Mouse (Mus musculus) embryonic facial prominence, embryonic 15.5 days (tissue): Measurements from ENCODE around the gene Kcnk3. TPM values are rescaled to one million over a fixed set of nuclear protein-coding genes. Genes with fewer than 3 reads are reported as not detected.

Experiments used
- ATAC-seq: fragments of 200-750 bp; cut with Nextera tagmentation; 2 replicates; pipeline ENCODE4 v1.8.0; 2017; ENCODE audit warnings: low read depth, moderate TSS enrichment; ENCODE audit not compliant: insufficient number of reproducible peaks, low FRiP score, low TSS enrichment
- H3K27ac ChIP-seq: fragments of 300-500 bp; sonication (generic); replicated peaks from 2 replicates; pipeline ENCODE4 v1.5.1; 2015; ENCODE audit warnings: mild to moderate bottlenecking, inconsistent platforms
- H3K27me3 ChIP-seq: fragments of 300-500 bp; sonication (generic); 2 replicates; pipeline ENCODE4 v1.6.1; 2015; ENCODE audit warnings: inconsistent platforms
- H3K36me3 ChIP-seq: fragments of 300-500 bp; sonication (generic); 2 replicates; pipeline ENCODE4 v1.6.1; 2015; ENCODE audit warnings: mild to moderate bottlenecking, inconsistent platforms
- H3K4me1 ChIP-seq: fragments of 300-500 bp; sonication (generic); 2 replicates; pipeline ENCODE4 v1.6.1; 2015; ENCODE audit warnings: inconsistent platforms
- H3K4me2 ChIP-seq: fragments of 300-500 bp; sonication (generic); replicated peaks from 2 replicates; pipeline ENCODE4 v1.6.1; 2015; ENCODE audit warnings: mild to moderate bottlenecking, inconsistent platforms
- H3K4me3 ChIP-seq: fragments of 300-500 bp; sonication (generic); replicated peaks from 2 replicates; pipeline ENCODE4 v1.5.1; 2015; ENCODE audit warnings: mild to moderate bottlenecking, inconsistent platforms
- H3K9ac ChIP-seq: fragments of 300-500 bp; sonication (generic); 2 replicates; pipeline ENCODE4 v1.6.1; 2015; ENCODE audit warnings: inconsistent platforms
- H3K9me3 ChIP-seq: fragments of 300-500 bp; sonication (generic); replicated peaks from 2 replicates; pipeline ENCODE4 v1.6.1; 2016; ENCODE audit warnings: inconsistent platforms
- WGBS: fragments of 180-500 bp; shearing (Covaris S2); methylation state at CpG from one replicate; pipeline ENCODE4 v1.1.7; 2015; 5-methylcytosine and 5-hydroxymethylcytosine counted together
- polyA plus RNA-seq: library from polyadenylated mRNA; unstranded; fragments of >200 nt; fragmentation: Nextera tagmentation; extraction: Ambion mirVana; gene quantifications from 2 replicates; pipeline ENCODE4 v1.2.1, GENCODE M21; 2015

The Kcnk3 gene
- polyA plus RNA-seq, 1 experiment from 2014 or later, result 1.3 TPM

DNA sequence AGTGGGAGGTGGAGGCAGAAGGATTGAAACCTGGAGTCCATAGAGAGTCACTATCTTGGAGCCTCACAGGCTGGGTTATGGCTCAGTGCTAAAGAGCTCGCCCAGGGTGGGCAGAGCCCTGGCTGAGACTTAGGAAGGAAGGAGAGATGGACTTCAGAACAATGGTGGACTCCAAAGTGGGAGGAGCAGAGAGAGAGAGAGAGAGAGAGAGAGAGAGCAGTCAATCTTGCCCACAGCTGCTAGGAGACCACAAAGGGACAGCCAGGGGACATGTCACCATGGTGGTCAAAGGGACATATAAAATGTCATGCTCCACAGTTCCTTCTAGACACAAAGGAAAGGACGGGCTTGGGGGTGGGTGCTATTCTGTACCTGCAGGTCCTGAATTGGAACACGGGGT lies 15.3 kb downstream of the Kcnk3 start:
- Histone ChIP-seq H3K27me3 (no peaks in the 10 kb centered on the region), H3K4me1 (no peaks in the 10 kb centered on the region), H3K36me3 (no peaks in the 10 kb centered on the region), H3K27ac (no peak overlapping the region), H3K9ac (no peak overlapping the region), H3K9me3 (no peaks in the 10 kb centered on the region), H3K4me3 (no peak overlapping the region), H3K4me2 (no peak overlapping the region)
- WGBS, result 78% methylated on average over 3 of the region's 3 CpGs
- ATAC-seq, result no peak

DNA sequence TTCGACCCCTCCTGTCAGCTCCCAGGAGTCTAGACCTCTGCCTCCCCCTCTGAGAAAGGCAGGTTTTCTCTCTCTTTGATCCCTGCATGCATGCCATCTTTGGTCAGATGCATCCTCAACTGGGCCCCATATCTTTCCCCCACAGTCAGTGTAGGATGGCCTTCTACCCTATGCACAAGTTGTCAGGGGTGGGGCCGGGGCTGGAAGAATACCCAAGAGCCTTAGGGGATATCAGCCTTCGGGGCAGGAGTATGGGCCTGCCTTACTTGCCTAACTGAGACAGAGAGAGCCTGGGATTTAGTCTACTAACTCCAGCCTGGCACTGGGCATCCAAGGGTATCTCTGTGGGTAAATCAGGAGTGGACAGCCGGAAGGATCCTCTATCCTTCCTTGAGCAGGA lies 16.0 kb downstream of the Kcnk3 start:
- no peak overlapping the region for H3K9ac ChIP-seq
- H3K27me3 ChIP-seq, result no peaks in the 10 kb centered on the region
- H3K36me3 ChIP-seq, result no peaks in the 10 kb centered on the region
- H3K4me1 ChIP-seq, result no peaks in the 10 kb centered on the region
- no peak overlapping the region for H3K4me2 ChIP-seq
- H3K4me3 ChIP-seq, result no peak overlapping the region
- H3K9me3 ChIP-seq, result no peaks in the 10 kb centered on the region
- 65% methylated on average over 4 of the region's 4 CpGs for WGBS
- no peak for ATAC-seq
- no peak overlapping the region for H3K27ac ChIP-seq

DNA sequence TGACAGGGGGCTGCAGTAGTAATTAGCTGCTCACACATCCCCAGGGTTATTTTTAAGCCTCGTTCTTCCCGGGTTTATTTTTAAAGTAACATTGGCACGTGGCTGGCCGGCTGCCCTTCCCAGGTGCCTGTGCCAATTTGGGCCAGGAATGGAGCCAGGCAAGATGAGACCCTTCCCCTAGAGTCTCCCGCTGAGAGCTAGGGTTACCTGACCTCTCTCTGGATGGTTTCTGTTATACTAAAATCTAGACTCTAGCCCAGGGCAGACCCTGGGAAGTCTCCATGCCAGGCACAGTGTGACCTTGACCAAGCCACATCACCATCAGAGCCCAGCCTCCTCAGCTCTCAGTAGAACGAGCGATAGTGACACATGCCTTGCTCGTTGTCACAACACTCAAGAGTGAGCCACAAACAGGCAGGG lies 16.8 kb downstream of the Kcnk3 start:
- Histone ChIP-seq H3K27ac (no peak overlapping the region), H3K9me3 (no peaks in the 10 kb centered on the region), H3K4me1 (no peaks in the 10 kb centered on the region), H3K4me2 (no peak overlapping the region), H3K36me3 (no peaks in the 10 kb centered on the region), H3K9ac (no peak overlapping the region), H3K4me3 (no peak overlapping the region), H3K27me3 (no peaks in the 10 kb centered on the region)
- 60% methylated on average over 8 of the region's 8 CpGs for WGBS
- no peak for ATAC-seq

DNA sequence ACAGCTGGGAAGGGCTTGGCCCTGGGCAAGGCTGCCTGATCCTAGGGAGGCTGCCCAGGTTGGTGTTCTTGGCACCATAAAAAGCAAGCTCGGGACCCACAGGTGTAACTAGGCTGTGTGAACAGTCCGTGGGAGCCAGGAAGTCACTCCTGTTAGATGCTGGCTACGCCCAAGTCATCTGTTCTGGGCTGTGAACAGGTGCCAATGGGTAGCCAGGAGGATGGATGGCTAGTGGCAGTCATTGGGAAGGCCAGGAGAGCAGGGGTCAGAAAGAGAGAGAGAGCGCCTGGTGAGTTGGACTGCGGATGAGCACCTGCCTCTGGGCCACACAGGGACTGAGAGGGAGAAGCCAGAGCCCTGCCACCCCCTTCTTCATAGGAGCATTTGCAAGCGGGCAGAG lies 17.7 kb downstream of the Kcnk3 start:
- H3K4me1 ChIP-seq, result no peaks in the 10 kb centered on the region
- H3K27me3 ChIP-seq, result no peaks in the 10 kb centered on the region
- no peaks in the 10 kb centered on the region for H3K9me3 ChIP-seq
- 77% methylated on average over 6 of the region's 6 CpGs for WGBS
- ATAC-seq, result no peak
- H3K36me3 ChIP-seq, result no peaks in the 10 kb centered on the region
- no peak overlapping the region for H3K9ac ChIP-seq
- H3K27ac ChIP-seq, result no peak overlapping the region
- H3K4me3 ChIP-seq, result no peak overlapping the region
- H3K4me2 ChIP-seq, result no peak overlapping the region

DNA sequence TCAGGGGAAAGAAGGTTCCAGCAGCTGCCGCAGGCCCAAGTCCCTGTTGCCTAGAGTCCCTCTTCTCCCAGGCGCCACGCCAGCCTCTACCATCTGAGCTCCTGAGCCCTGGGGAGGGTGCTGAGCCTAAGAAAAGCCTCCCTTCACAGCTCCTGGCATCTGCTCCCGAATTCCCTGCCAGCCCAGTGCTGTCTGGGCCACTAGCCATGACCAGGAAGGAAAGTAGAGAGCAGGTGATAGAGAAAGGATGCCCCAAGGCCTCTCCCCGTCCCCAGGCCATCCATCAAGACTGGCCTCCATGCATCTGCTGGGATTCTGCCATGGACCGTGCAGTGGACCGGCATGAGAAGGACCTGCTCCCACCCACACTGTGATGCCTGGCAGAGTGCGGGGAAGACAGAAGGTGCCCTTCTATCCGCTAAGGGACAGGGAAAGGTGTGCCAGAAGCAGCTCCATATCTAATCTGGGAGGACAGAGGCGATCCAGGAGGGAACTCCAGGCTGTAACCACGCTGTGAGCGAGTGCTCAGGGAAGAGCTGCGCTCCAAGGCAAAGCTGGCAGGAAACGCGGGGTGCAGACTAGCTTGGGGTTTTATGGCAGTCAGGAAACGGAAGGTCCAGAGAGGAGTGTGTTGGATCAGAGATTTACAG lies 18.6 kb downstream of the Kcnk3 start:
- no peak for ATAC-seq
- Histone ChIP-seq H3K27me3 (no peaks in the 10 kb centered on the region), H3K4me2 (no peak overlapping the region), H3K27ac (no peak overlapping the region), H3K36me3 (no peaks in the 10 kb centered on the region), H3K9me3 (no peaks in the 10 kb centered on the region), H3K9ac (no peak overlapping the region), H3K4me3 (no peak overlapping the region), H3K4me1 (no peaks in the 10 kb centered on the region)
- WGBS, result 67% methylated on average over 16 of the region's 16 CpGs

DNA sequence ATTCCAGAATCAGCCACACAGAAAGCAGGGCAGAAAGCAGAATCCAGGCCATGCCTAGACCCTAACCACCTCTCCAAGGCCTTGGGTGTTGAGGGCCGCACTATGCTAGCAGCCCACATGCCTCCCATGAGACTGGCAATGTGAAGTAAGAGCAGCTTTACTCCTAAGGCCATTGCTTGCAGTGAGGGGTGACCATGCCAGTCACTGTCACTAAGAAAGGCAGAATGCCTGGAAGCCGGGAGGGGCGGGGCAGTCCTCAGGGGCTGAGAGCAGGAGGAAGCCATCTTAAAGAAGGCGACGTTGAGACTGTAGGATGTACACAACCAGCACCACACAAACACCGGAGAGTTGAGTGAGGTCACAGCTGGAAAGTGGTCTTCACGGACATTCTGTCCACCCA lies 21.1 kb downstream of the Kcnk3 start:
- no peaks in the 10 kb centered on the region for H3K27me3 ChIP-seq
- no peak overlapping the region for H3K4me3 ChIP-seq
- peaks cover under 1% of the 10 kb centered on the region for H3K4me1 ChIP-seq
- H3K27ac ChIP-seq, result no peak overlapping the region
- H3K9ac ChIP-seq, result no peak overlapping the region
- H3K9me3 ChIP-seq, result no peaks in the 10 kb centered on the region
- no peaks in the 10 kb centered on the region for H3K36me3 ChIP-seq
- H3K4me2 ChIP-seq, result no peak overlapping the region
- ATAC-seq, result no peak
- 85% methylated on average over 7 of the region's 7 CpGs for WGBS

DNA sequence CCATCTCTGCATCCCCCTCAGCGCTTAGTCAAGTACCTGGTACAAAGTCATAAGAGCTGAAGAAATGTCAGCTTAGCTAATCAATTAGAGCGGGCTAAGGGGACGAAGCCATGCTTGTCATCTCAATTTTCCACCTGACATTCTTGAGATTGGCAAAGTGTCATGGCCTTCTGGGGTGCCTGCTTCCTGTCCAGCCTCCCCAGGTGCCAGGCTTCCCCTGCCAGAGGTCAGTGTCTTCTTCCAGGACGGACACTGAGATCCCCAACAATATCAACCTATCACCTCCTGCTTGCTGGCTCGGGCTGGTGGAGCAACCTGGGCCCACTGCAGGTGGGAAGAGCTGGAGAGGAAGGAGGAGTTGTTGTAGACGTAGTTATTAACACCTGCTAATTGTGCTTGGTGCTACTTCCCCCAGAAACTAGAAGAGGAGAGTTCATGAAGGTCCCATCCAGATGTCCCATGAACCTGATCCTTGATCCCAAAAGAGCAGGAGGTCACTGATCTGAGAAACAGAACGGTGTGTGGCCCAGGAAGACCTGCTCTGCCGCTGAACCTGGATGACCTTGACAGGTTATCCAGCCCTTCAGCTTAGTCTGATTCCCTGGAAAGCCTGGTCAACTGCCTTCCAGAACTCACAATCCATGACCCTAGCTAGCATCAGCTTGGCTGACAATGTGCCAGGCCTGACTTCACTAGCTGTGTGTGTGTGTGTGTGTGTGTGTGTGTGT lies 22.1 kb downstream of the Kcnk3 start:
- H3K27ac ChIP-seq, result no peak overlapping the region
- 70% methylated on average over 8 of the region's 8 CpGs for WGBS
- no peak for ATAC-seq
- no peak overlapping the region for H3K9ac ChIP-seq
- no peak overlapping the region for H3K4me3 ChIP-seq
- H3K27me3 ChIP-seq, result no peaks in the 10 kb centered on the region
- no peak overlapping the region for H3K4me2 ChIP-seq
- peaks cover 7% of the 10 kb centered on the region for H3K4me1 ChIP-seq
- no peaks in the 10 kb centered on the region for H3K9me3 ChIP-seq
- no peaks in the 10 kb centered on the region for H3K36me3 ChIP-seq

DNA sequence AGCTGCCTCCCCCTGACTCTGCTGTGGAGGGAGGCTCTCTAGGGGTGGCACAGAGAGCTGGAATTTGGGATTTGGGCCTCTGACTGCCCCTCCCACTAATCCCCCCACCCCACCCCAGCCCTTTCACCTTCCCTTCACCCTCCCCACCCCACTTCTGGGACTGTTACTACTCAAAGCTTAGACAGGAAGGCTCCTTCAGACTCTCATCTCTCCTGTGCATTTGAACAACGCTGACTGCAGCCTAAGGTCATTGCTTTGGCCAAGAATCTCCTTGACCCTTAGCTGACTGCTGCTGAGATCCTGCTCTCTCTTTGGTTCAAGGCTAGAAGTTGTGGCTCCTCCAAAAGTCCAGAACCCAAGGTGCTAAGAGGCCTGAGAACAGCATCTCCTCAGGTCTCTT lies 23.1 kb downstream of the Kcnk3 start:
- Histone ChIP-seq H3K4me2 (no peak overlapping the region), H3K9me3 (no peaks in the 10 kb centered on the region), H3K9ac (no peak overlapping the region), H3K4me3 (no peak overlapping the region), H3K4me1 (peaks cover 7% of the 10 kb centered on the region), H3K27me3 (0 out of 2 replicates have a peak, but pooled peaks cover under 1% of the 10 kb centered on the region), H3K36me3 (no peaks in the 10 kb centered on the region), H3K27ac (no peak overlapping the region)
- WGBS, result 80% methylated on average over 1 of the region's 1 CpGs
- ATAC-seq, result no peak

DNA sequence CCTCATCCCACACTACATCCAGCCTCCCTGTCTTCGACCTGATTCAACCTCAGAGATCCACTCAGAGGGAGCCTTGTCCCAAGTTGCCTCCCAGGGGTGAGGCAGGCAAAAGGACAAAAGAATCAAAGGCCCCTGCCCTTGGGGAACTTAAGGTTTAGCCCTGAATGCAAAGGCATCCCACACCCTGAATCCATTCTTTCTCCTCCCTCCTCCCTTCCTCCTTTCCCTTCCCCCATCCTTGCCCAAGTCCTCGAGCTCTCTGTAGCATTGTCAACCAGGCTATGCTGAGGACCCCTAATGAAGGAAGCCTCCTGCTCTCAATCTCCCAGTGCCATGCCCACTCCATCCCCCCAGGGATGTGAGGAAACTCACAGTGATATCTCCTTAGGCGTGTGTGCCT lies 23.7 kb downstream of the Kcnk3 start:
- peaks cover 7% of the 10 kb centered on the region for H3K4me1 ChIP-seq
- no peak overlapping the region for H3K4me3 ChIP-seq
- no peak for ATAC-seq
- no peak overlapping the region for H3K4me2 ChIP-seq
- 18% methylated on average over 3 of the region's 3 CpGs for WGBS
- no peak overlapping the region for H3K9ac ChIP-seq
- no peaks in the 10 kb centered on the region for H3K9me3 ChIP-seq
- 0 out of 2 replicates have a peak, but pooled peaks cover 2% of the 10 kb centered on the region for H3K27me3 ChIP-seq
- H3K27ac ChIP-seq, result no peak overlapping the region
- H3K36me3 ChIP-seq, result no peaks in the 10 kb centered on the region

DNA sequence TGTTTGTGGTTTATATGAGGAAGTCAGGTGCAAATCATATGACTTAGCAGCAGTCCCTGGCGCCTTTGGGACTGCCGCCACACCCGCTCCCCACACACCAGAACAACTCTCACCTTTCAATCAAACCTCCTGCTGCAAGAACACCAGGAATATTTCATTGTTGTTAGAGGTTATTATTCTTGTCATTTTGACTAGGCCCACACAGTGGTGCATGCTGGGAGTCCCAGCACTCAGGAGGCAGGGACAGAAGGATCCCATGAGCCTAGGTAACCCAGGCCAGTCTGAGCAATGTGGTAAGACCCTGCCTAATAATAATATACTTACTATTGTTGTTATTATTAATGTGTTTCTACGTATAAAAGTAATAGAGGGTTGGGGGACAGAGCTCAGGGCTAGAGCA lies 24.6 kb downstream of the Kcnk3 start:
- no peak overlapping the region for H3K4me3 ChIP-seq
- no peak overlapping the region for H3K4me2 ChIP-seq
- H3K9me3 ChIP-seq, result no peaks in the 10 kb centered on the region
- WGBS, result 72% methylated on average over 4 of the region's 4 CpGs
- ATAC-seq, result no peak
- H3K4me1 ChIP-seq, result peaks cover 7% of the 10 kb centered on the region
- H3K27me3 ChIP-seq, result 0 out of 2 replicates have a peak, but pooled peaks cover 2% of the 10 kb centered on the region
- no peak overlapping the region for H3K9ac ChIP-seq
- H3K36me3 ChIP-seq, result no peaks in the 10 kb centered on the region
- H3K27ac ChIP-seq, result no peak overlapping the region

DNA sequence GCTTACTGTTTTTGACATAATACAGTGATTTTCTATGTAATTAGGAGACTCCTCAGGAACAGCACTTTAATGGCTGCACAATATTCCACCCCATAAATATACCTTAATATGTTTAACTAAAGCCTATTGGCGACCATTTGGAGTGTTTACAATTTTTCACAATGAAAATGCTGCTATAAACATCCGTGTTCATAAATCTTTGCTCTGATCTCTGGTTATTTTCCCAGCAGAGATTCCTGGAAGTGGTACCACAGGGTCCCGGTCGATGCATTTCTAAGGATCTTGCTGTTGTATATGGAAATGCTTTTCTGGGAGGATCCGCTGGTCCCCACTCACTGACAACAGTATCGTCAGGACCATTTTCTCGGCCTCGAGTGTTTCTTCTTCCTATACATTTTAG lies 25.3 kb downstream of the Kcnk3 start:
- H3K9ac ChIP-seq, result no peak overlapping the region
- H3K4me3 ChIP-seq, result no peak overlapping the region
- peaks cover 7% of the 10 kb centered on the region for H3K4me1 ChIP-seq
- H3K4me2 ChIP-seq, result no peak overlapping the region
- H3K27ac ChIP-seq, result no peak overlapping the region
- H3K27me3 ChIP-seq, result 0 out of 2 replicates have a peak, but pooled peaks cover 2% of the 10 kb centered on the region
- H3K9me3 ChIP-seq, result no peaks in the 10 kb centered on the region
- no peak for ATAC-seq
- WGBS, result 81% methylated on average over 8 of the region's 8 CpGs
- no peaks in the 10 kb centered on the region for H3K36me3 ChIP-seq

DNA sequence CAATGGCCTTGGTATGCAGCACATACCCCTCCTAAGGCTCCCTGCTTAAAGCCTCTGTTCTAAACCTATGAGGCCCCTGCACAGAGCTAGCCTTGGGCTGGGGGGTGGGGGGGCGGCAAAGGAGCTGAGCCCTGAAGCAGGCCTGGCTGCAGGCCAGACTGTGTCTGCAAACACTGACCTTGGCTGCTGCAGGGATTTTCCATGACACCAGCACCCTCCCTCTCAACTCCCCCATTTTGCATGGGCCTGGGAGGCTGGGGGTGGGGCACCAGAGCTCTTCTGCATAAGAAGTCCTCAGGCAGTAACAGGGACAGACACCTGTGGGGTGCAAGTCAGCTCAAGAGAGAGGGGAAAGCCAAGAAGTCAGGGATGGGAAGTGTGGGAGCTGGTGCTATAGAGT lies 26.3 kb downstream of the Kcnk3 start:
- peaks cover 7% of the 10 kb centered on the region for H3K4me1 ChIP-seq

More for the DNA sequence above, 26.3 kb downstream of the Kcnk3 start:
- 21% methylated on average over 1 of the region's 1 CpGs for WGBS
- no peak overlapping the region for H3K9ac ChIP-seq
- no peaks in the 10 kb centered on the region for H3K9me3 ChIP-seq
- no peak overlapping the region for H3K27ac ChIP-seq
- H3K4me3 ChIP-seq, result no peak overlapping the region
- no peak overlapping the region for H3K4me2 ChIP-seq
- ATAC-seq, result 0 out of 2 replicates have a peak, but pooled peaks have one; percentile 22
- H3K36me3 ChIP-seq, result no peaks in the 10 kb centered on the region
- 0 out of 2 replicates have a peak, but pooled peaks cover 2% of the 10 kb centered on the region for H3K27me3 ChIP-seq
